Mouse (Mus musculus): ENCODE measurements around the gene Gm10720.
A peak's percentile ranks its signal among the peaks of the same experiment; 100 is the strongest.
"Not testable (repeated sequence)": the region's sequence is repeated elsewhere in the genome, so short reads cannot be mapped to it uniquely, and the experiment has no call there.

Gm10720 gene

DNA sequence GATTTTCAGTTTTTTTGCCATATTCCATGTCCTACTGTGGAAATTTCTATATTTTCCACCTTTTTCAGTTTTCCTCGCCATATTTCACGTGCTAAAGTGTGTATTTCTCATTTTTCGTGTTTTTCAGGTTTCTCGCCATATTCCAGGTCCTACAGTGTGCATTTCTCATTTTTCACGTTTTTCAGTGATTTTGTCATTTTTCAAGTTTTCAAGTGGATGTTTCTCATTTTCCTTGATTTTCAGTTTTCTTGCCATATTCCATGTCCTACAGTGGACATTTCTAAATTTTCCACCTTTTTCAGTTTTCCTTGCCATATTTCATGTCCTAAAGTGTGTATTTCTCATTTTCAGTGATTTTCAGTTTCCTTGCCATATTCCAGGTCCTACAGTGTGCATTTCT is 10.7 kb downstream of the Gm10720 start:
- DNase-seq: not testable (repeated sequence)

DNA sequence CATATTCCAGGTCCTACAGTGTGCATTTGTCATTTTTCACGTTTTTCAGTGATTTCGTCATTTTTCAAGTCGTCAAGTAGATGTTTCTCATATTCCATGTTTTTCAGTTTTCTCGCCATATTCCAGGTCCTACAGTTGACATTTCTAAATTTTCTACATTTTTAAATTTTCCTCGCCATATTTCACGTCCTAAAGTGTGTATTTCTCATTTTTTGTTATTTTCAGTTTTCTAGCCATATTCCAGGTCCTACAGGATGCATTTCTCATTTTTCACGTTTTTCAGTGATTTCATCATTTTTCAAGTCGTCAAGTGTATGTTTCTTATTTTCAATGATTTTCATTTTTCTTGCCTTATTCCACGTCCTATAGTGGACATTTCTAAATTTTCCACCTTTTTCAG is 11.3 kb downstream of the Gm10720 start:
- DNase-seq: not testable (repeated sequence)

DNA sequence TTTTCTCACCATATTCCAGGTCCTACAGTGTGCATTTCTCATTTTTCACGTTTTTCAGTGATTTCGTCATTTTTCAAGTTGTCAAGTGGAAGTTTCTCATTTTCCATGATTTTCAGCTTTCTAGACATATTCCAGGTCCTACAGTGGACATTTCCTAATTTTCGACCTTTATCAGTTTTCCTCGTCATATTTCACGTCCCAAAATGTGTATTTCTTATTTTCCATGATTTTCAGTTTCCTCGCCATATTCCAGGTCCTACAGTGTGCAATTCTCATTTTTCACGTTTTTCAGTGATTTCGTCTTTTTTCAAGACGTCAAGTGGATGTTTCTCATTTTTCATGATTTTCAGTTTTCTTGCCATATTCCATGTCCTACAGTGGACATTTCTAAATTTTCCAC is 11.7 kb downstream of the Gm10720 start:
- DNase-seq: not testable (repeated sequence)

DNA sequence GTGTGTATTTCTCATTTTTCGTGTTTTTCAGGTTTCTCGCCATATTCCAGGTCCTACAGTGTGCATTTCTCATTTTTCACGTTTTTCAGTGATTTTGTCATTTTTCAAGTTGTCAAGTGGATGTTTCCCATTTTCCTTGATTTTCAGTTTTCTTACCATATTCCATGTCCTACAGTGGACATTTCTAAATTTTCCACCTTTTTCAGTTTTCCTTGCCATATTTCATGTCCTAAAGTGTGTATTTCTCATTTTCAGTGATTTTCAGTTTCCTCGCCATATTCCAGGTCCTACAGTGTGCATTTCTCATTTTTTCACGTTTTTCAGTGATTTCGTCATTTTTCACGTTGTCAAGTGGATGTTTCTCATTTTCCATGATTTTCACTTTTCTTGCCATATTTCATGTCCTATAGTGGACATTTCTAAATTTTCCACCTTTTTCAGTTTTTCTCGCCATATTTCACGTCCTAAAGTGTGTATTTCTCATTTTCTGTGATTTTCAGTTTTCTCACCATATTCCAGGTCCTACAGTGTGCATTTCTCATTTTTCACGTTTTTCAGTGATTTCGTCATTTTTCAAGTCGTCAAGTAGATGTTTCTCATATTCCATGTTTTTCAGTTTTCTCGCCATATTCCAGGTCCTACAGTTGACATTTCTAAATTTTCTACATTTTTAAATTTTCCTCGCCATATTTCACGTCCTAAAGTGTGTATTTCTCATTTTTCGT is 14.0 kb downstream of the Gm10720 start:
- peak; percentile 36 for DNase-seq

- DNase-seq: not testable (repeated sequence)
Measured at GRCm38 (mm10) chr9:3030677-3031318, 15.3 kb downstream of the Gm10720 start.

GRCm38 (mm10) chr9:3034299-3034698 is 18.8 kb downstream of the Gm10720 start, which contains the start of gene Gm17535:
Gene Gm17535 (plus strand): TSS chr9:3034599.
- DNase-seq: not testable (repeated sequence)

DNA sequence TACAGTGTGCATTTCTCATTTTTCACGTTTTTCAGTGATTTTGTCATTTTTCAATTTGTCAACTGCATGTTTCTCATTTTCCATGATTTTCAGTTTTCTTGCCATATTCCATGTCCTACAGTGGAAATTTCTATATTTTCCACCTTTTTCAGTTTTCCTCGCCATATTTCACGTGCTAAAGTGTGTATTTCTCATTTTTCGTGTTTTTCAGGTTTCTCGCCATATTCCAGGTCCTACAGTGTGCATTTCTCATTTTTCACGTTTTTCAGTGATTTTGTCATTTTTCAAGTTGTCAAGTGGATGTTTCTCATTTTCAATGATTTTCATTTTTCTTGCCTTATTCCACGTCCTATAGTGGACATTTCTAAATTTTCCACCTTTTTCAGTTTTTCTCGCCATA is 21.1 kb downstream of the Gm10720 start, which contains the start of gene Gm10715:
TSS of gene Gm10715 (plus strand) at position 301 of the 400 bp plus-strand sequence.
- not testable (repeated sequence) for DNase-seq

- DNase-seq: not testable (repeated sequence)
Measured at GRCm38 (mm10) chr9:3038161-3038560, 22.7 kb downstream of the Gm10720 start.

Measured in cerebellum, adult 9-10 months (tissue).